Mouse (Mus musculus) heart, postnatal 10 days (tissue): ENCODE measurements around the gene Ccar1. TPM values are rescaled to one million over a fixed set of nuclear protein-coding genes. Genes with fewer than 3 reads are reported as not detected.
"Not testable (repeated sequence)": the region's sequence is repeated elsewhere in the genome, so short reads cannot be mapped to it uniquely, and the experiment has no call there.

Experiments used
- DNase-seq, 2 experiments: peaks; one replicate each; pipeline ENCODE4 v3.0.0; 2021
- intact Hi-C: fragments of 180-260 bp; cut with DNase I; formaldehyde crosslinking; loops from one replicate; pipeline ENCODE4 v1.15.1; 2025
- total RNA-seq, 2 experiments: library from RNA; stranded (reverse); gene quantifications; 2 replicates each; pipeline ENCODE4 v1.2.3; 2021

Ccar1 gene
- total RNA-seq: 10 to 100 TPM; 57.5 to 58.9 TPM

DNA sequence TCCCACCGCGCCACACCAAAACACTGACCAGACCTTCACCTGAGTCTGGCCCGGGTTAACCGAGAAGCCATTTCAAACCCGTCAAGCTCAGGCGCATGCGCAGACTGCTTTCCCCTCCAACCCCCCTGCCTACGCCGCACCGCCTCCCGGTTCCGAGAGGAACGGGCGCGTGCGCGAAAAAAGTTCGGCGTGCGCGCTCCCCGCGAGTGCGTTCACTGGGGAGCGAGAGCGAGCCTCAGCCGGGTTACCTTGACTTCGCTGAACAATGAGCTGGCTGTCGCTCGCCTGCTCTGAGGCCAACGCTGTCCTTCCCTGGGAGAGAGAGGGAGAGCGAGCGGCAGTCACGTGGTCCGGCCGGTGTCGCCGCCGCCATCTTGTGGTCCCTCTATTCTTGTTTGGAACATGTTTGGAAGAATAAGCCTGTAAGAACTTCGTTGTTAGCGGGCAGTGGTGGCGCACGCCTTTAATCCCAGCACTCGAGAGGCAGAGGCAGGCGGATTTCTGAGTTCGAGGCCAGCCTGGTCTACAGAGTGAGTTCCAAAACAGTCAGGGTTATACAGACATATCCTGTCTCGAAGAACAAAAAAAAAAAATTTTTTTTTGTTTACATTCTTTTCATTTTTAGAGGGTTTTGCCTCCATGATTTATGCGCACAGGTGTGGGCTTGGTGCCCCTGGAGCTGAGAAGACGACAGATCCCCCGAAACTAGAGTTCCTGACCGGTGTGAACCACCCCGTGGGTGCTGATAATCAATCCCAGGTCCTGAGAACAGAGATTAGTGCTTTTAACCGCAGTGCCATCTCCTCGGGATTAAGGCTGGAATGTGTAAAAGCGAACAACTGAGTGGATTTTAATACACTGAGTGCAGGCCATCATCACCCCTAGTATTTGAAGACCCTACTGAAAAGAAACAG lies at the start of gene Ccar1:
Gene Ccar1 (minus strand): TSS at position 110 of the 914 bp plus-strand sequence.
- intact Hi-C loops: no loop called here
- peak; percentile 99 for DNase-seq

DNA sequence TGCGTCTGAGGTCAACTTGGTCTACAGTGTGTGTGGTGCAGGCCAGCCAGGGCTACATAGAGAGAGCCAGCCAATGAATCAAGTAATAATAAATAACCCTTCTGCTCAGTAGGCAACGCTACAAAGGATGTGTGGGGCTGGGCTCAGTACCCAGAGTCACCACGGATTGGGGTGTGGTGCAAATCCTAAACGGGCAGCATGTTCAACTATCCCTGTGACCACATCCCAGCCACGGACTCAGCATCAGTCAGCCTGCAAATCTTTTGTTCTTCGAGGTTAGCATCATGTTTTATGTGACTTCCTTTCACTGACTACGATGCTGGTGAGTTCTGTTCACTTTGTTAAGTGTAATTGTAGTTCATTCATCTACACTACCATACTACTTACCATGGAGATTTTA lies 48.6 kb upstream of the Ccar1 start:
- intact Hi-C loops: no loop called here

DNA sequence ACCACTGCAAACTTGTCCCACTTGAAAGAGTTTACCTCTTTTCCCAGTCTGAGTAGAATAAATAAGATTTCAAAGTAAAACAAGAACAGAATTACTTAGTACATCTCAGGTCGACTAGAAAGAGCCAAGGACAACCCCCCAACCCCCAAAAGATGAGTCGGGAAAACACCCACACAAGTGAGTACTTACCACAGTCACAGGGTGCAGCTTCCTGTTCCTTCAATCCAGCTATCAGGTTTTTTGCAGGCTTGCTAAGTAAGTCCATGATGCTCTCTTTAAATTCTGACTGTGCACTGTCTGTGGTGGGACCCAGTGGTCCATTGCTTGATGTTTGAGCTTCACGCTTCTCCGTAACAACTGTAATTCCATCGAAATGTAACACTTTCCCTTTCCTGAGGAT lies 45.9 kb upstream of the Ccar1 start:
- intact Hi-C loops: no loop called here
- no peak for DNase-seq

More for the DNA sequence above, 48.6 kb upstream of the Ccar1 start:
- no peak for DNase-seq

- intact Hi-C loops: no loop called here
- no peak for DNase-seq
Measured at GRCm38 (mm10) chr10:62832783-62833182, 40.7 kb upstream of the Ccar1 start.

- DNase-seq: no peak
- intact Hi-C loops: no loop called here
Measured at GRCm38 (mm10) chr10:62831546-62831945, 39.5 kb upstream of the Ccar1 start.

DNA sequence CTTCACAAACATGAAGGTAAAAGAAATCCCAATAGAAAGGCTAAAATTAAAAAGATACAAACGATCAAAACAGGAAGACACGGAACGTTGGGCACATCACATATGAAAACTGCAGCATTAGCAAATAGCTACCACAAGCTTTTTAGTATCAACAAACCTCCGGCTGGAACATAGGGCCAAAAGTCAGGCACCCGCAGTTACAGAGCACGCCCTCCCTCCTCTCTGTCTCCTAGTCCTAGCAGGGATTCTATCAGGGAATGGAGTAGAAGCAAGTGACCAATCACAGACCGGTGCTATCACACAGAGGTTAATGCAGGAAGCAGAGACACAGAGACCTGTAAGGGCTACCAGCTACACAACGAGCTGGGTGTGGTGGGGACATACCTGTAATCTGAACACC lies 32.4 kb upstream of the Ccar1 start:
- intact Hi-C loops: no loop called here
- DNase-seq: no peak

DNA sequence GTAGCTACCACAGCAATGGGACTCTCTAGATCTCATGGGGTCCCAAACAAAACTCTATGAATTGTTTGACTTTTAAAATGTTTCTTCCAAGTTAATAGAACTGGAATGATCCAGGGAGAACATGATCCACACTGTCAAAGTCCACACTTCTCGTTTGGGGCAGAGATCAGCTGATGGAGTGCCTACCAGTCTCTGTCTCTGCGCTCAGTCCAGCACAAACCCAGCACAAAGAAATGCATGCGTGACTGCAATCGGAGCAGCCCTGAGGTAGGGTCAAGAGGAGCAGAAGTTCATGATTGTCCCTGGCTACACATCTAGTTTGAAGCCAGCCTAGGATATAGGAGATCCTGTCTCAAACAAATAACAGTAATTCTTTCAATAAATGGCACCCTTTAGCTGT lies 31.3 kb upstream of the Ccar1 start:
- intact Hi-C loops: no loop called here
- no peak for DNase-seq

GRCm38 (mm10) chr10:62810010-62810409 lies 17.9 kb upstream of the Ccar1 start:
- DNase-seq: no peak
- intact Hi-C loops: no loop called here

DNA sequence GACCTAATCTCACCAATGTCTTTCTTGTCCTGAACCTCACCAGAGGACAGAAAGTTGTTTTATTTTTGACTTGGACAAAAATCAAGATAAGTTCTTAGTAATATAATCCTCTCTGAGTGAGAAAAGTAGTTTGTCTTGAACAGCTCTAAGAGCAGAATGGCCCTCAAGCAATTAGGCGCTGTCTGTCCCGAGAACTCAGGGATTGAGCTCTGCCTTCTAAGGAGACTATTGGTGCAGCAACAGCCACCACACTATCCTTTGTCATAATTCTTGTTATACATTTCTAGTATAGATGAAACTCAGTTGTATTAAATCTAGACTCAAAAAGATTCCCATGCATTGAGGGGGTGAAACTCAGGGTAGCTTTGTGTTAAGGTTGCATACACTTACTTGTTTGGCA lies 16.7 kb upstream of the Ccar1 start:
- intact Hi-C loops: no loop called here
- DNase-seq: no peak

- intact Hi-C loops: no loop called here
- DNase-seq: no peak
Measured at GRCm38 (mm10) chr10:62808316-62808715, 16.2 kb upstream of the Ccar1 start.

GRCm38 (mm10) chr10:62804106-62804505 lies 12.0 kb upstream of the Ccar1 start:
- intact Hi-C loops: no loop called here
- no peak for DNase-seq

DNA sequence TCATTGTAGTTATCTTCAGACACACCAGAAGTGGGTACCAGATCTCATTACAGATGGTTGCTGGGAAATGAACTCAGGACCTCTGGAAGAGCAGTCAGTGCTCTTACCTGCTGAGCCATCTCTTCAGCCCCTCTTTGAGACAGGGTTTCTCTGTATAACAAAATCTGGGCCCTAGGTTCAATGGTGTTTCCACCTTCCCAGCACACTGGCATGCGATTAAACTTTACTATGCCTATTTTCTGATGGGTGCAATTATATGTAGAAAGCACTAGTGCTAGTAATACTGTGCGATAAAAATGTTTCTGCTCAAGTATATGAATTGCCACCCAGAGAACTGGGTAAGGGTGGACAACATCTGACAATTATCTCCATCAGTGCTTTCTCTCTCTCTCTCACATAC lies 11.2 kb upstream of the Ccar1 start:
- intact Hi-C loops: no loop called here

DNA sequence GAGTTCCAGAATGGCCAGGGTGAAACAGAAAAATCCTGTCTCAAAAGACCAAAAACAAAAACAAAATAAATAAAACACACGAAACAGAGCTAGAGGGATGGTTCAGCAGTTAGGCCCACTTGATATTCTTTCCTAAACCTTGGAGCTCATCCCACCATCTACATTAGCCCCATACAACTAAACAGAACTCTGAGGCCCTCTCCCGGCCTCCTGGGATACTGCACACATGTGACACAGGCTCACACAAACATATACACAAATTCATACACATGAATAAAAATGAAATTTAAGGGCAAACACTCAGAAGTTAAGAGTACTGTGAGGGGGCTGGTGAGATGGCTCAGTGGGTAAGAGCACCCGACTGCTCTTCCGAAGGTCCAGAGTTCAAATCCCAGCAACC lies 2.1 kb upstream of the Ccar1 start:
- no peak for DNase-seq
- intact Hi-C loops: no loop called here

More for the DNA sequence above, 11.2 kb upstream of the Ccar1 start:
- no peak for DNase-seq

DNA sequence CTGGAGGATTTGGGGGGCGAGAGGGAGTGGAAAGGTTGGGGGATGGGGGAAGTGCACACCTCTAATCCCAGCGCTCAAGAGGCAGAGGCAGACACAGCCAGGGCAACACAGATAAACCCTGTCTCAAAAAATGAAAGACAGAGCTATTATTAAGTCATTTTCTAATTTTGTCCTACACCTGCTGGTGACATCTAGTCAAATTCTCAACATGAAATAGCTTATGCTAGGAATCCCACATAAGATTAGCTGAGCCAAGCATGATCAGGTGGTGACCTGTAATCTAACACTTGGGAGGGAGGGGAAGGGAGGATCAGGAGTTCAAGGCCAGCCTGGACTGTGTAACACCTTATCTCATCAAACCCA lies 986 bp upstream of the Ccar1 start:
- intact Hi-C loops: no loop called here
- peak in 1 of 2 experiments; percentile 45 for DNase-seq

- no peak for DNase-seq
- intact Hi-C loops: no loop called here
Measured at GRCm38 (mm10) chr10:62791251-62792176, 572 bp downstream of the Ccar1 start.

DNA sequence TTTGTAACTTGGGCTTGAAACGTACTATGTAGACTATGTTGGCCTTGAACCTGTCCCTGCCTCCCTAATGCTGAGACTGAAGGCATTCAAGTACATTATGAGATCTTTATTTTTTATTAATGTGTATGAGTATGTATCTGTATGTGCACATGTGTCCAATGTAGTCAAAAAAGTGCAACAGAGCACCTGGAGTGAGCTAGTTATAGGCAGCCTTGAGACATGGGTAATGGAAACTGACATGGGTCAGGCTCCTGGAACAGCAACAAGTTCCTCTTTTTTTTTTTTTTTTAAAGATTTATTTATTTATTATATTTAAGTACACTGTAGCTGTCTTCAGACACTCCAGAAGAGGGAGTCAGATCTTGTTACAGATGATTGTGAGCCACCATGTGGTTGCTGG lies 10.3 kb downstream of the Ccar1 start:
- DNase-seq, intact Hi-C loops: not testable (repeated sequence)

GRCm38 (mm10) chr10:62750781-62751180 lies 41.3 kb downstream of the Ccar1 start:
- DNase-seq: no peak
- intact Hi-C loops: loop anchor here (5.0 kb wide), 1 partner anchor 108 kb away; no protein-coding TSS in a partner anchor

GRCm38 (mm10) chr10:62739961-62740737 lies 51.9 kb downstream of the Ccar1 start:
- intact Hi-C loops: no loop called here
- DNase-seq: peak; percentile 38 to 41

DNA sequence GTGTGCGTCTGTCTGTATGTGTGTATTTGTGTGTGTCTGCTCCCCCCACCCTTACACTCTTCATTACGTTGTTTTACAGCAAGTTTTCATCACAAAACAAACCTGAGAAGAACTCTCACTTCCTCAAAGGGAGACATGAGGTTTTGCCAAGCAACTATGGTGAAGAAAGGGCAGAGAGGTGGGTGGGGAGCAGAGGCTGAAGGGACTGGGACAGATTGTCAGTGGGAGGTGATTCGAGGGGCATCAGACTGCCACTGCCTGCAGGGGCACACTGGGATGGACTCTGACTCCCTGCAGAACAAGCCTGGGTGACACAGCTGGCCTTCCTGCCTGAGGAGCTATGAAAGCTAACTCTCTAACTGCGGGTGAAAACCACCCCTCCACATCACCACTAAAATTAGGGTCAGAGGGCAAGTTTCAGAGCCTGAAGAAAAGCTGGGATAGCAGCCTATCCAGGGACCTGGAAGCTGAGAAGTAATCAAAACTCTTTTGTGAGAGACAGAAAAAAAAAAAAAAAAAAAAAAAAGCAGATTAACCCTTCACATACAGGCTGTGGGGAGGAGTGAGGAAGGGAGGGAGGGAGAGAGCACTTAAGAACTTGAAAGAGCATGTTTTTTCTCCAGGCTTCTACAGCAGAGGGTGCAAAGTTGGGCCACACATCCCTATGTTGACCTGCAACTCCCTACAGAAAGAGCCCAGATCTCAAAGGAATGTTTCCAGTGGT lies 55.0 kb downstream of the Ccar1 start:
- intact Hi-C loops: no loop called here
- no peak for DNase-seq

GRCm38 (mm10) chr10:62730826-62731225 lies 61.3 kb downstream of the Ccar1 start:
- intact Hi-C loops: no loop called here
- DNase-seq: no peak
